Mouse (Mus musculus) C2C12 (cell line): ENCODE measurements at regions not wholly inside any gene's neighbourhood (a gene's known extent, or its start where the extent isn't known, plus 50 kb on each side); places are given as distances from the start of the nearest gene placed in this dataset.

ENCODE experiments used
- CEBPB ChIP-seq: IDR thresholded peaks from one replicate; pipeline ENCODE4 v1.6.1; 2011; ENCODE audit warnings: low read depth, mild to moderate bottlenecking, control low read depth, moderate library complexity
- CTCF ChIP-seq: IDR thresholded peaks from one replicate; pipeline ENCODE4 v1.5.1; 2011; ENCODE audit not compliant: control insufficient read depth, insufficient read depth, insufficient read length
- MAX ChIP-seq: IDR thresholded peaks from one replicate; pipeline ENCODE4 v1.6.1; 2011; ENCODE audit warnings: mild to moderate bottlenecking, control low read depth
- MYOG ChIP-seq: IDR thresholded peaks from one replicate; pipeline ENCODE4 v1.6.1; 2011; ENCODE audit not compliant: control insufficient read depth, insufficient read length; ENCODE audit errors: extremely low read depth
- USF1 ChIP-seq: IDR thresholded peaks from one replicate; pipeline ENCODE4 v1.6.1; 2011; ENCODE audit warnings: low read depth, mild to moderate bottlenecking, control low read depth, moderate library complexity

DNA sequence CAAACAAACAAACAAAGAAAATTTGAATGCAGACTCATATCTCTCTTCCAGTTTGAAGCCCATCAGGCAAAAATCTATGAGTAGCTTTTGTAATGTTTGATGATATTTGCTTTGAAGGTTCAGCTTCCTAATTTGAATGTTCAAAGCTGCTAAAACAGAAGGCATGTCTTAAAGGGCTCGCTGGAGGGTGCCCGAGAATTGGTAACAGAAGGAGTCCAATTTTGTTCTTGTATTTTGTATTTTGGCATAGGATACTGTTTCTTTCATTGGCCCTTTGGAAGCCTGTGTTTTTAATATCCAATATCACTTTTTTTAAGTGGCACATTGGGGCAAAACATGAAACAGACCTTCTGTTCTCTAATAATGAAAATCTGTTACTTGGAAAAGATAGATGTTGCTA is 683.2 kb upstream of the Negr1 start:
- TF ChIP-seq CTCF (no peak), MAX (no peak), MYOG (no peak), USF1 (no peak), CEBPB (no peak)
